13 mouse cellular contexts compared by ENCODE assay signal in the genomic region with DNA sequence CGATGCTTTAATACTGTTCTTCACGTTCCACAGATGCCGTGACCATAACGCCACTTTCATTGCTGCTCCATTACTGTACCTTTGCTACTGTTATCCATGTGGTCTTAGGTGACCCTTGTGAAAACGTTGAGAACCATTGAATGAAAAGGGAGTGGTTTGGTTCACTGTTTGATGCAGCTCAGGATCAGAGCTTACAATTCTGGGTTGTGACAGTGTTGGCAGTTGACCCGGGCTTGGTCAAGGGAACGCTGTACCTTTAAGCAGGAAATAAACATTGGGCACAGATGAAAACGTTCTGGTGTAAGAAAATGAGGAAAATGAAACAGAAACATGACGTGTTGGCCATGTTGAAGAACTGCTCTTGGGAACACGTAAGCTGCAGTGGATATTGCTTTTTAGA.
DNase-seq lines count a peak whose midpoint lies in the region; ATAC-seq lines count a peak whose summit lies in the region.
"Had no signal": no experiment of that assay in that cellular context is flagged by ENCODE, and none has a peak within 500 bp of the region (broad histone marks: within the 10 kb centered on the region; RNA-seq: fewer than 3 reads in every experiment).

No protein-coding gene starts in this region.

- H3K27ac ChIP-seq in heart, embryonic 11.5 days (ENCODE audit: low read depth, low read length), result no peak overlapping the region
- H3K27ac ChIP-seq in hindbrain, embryonic 15.5 days (replicated peaks), result peak overlapping the region; percentile 80
- H3K27ac ChIP-seq in neural tube, embryonic 13.5 days (replicated peaks), result peak overlapping the region; percentile 87
- H3K27ac ChIP-seq: intestine, embryonic 15.5 days; liver, embryonic 13.5 days; macrophage had no signal

- no peak overlapping the region for H3K4me2 ChIP-seq in heart, embryonic 11.5 days
- peak overlapping the region; percentile 48 for H3K4me2 ChIP-seq in hindbrain, embryonic 15.5 days
- H3K4me2 ChIP-seq in neural tube, embryonic 13.5 days, result peak overlapping the region; percentile 50
- H3K4me2 ChIP-seq: intestine, embryonic 15.5 days; liver, embryonic 13.5 days had no signal

- H3K9ac ChIP-seq in heart, embryonic 11.5 days (ENCODE audit: low read depth, low read length), result no peak overlapping the region
- 0 out of 2 replicates have a peak overlapping the region, but pooled peaks have one; percentile 29 for H3K9ac ChIP-seq in hindbrain, embryonic 15.5 days
- H3K9ac ChIP-seq in neural tube, embryonic 13.5 days, result 0 out of 2 replicates have a peak overlapping the region, but pooled peaks have one; percentile 27
- H3K9ac ChIP-seq: heart, embryonic 15.5 days; intestine, embryonic 15.5 days; liver, embryonic 13.5 days had no signal

- no peak for ATAC-seq in heart, embryonic 11.5 days (replicated peaks; ENCODE audit: insufficient number of reproducible peaks, low FRiP score, low TSS enrichment)
- no peak for ATAC-seq in hindbrain, embryonic 15.5 days (ENCODE audit: low FRiP score, low read depth)
- ATAC-seq in neural tube, embryonic 13.5 days (ENCODE audit: low read depth), result no peak
- ATAC-seq: intestine, embryonic 15.5 days had no signal

- 70% methylated on average over 10 of the region's 10 CpGs for WGBS in heart, embryonic 11.5 days (ENCODE audit: insufficient replicate concordance)
- WGBS in hindbrain, embryonic 15.5 days, result 56% methylated on average over 10 of the region's 10 CpGs
- 53% methylated on average over 10 of the region's 10 CpGs for whole genome bisulfite sequencing in neural tube, embryonic 13.5 days

- H3K36me3 ChIP-seq in heart, embryonic 11.5 days (ENCODE audit: control insufficient read depth, insufficient read depth, low read length), result no peaks in the 10 kb centered on the region
- H3K36me3 ChIP-seq in hindbrain, embryonic 15.5 days, result no peaks in the 10 kb centered on the region
- no peaks in the 10 kb centered on the region for H3K36me3 ChIP-seq in neural tube, embryonic 13.5 days
- H3K36me3 ChIP-seq: heart, embryonic 15.5 days; intestine, embryonic 15.5 days; liver, embryonic 13.5 days had no signal

- no peak overlapping the region for H3K4me3 ChIP-seq in heart, embryonic 11.5 days (ENCODE audit: low read depth, low read length)
- H3K4me3 ChIP-seq in hindbrain, embryonic 15.5 days, result no peak overlapping the region
- H3K4me3 ChIP-seq in neural tube, embryonic 13.5 days, result no peak overlapping the region
- H3K4me3 ChIP-seq: heart, embryonic 15.5 days; intestine, embryonic 15.5 days; liver, embryonic 13.5 days had no signal

- no peaks in the 10 kb centered on the region for H3K9me3 ChIP-seq in heart, embryonic 11.5 days (replicated peaks; ENCODE audit: control insufficient read depth, low read length)
- H3K9me3 ChIP-seq in hindbrain, embryonic 15.5 days, result no peaks in the 10 kb centered on the region
- no peaks in the 10 kb centered on the region for H3K9me3 ChIP-seq in neural tube, embryonic 13.5 days
- H3K9me3 ChIP-seq: heart, embryonic 15.5 days; intestine, embryonic 15.5 days; liver, embryonic 13.5 days had no signal

- H3K27me3 ChIP-seq in heart, embryonic 11.5 days (ENCODE audit: control insufficient read depth, insufficient read depth, low read length), result no peaks in the 10 kb centered on the region
- no peaks in the 10 kb centered on the region for H3K27me3 ChIP-seq in hindbrain, embryonic 15.5 days
- H3K27me3 ChIP-seq in neural tube, embryonic 13.5 days, result no peaks in the 10 kb centered on the region
- H3K27me3 ChIP-seq: heart, embryonic 15.5 days; intestine, embryonic 15.5 days; liver, embryonic 13.5 days had no signal

- DNase-seq in heart, adult 11 months, result peak; percentile 8
- DNase-seq in ZHBTc4 (ENCODE audit: low read depth, low spot score), result peak; percentile 10
- no peak for DNase-seq in right cerebral cortex, postnatal 25 days
- no peak for DNase-seq in frontal cortex, postnatal 14 days (ENCODE audit: low spot score in 2 of 2)
- DNase-seq: gastrocnemius, postnatal 10 days; liver, embryonic 13.5 days; thymus, postnatal 14 days had no signal

- H3K4me1 ChIP-seq in heart, embryonic 11.5 days (ENCODE audit: control insufficient read depth, insufficient read depth, low read length), result peaks cover 7% of the 10 kb centered on the region
- H3K4me1 ChIP-seq in hindbrain, embryonic 15.5 days (replicated peaks), result peaks cover 25% of the 10 kb centered on the region
- H3K4me1 ChIP-seq in neural tube, embryonic 13.5 days (replicated peaks), result peaks cover 42% of the 10 kb centered on the region
- H3K4me1 ChIP-seq: liver, embryonic 13.5 days had no signal

Comparison
In these comparisons a context has a peak if more than half of its experiments do, and no peak if none do; other contexts are left out.
1. DNase-seq: peak in heart, adult 11 months (single experiment) and ZHBTc4 (single experiment); none in right cerebral cortex, postnatal 25 days (single experiment) and frontal cortex, postnatal 14 days (0 of 2).